Mouse (Mus musculus): ENCODE measurements at regions not wholly inside any gene's neighbourhood (a gene's known extent, or its start where the extent isn't known, plus 50 kb on each side); places are given as distances from the start of the nearest gene placed in this dataset.

- no peak for DNase-seq (ENCODE audit: low read depth, low spot score)
Observed at GRCm38 (mm10) chr9:24942943-24943342, 146.3 kb upstream of the Gm10181 start.

- DNase-seq (ENCODE audit: low read depth, low spot score), result no peak
Observed at GRCm38 (mm10) chr9:24943830-24944229, 145.4 kb upstream of the Gm10181 start.

DNA sequence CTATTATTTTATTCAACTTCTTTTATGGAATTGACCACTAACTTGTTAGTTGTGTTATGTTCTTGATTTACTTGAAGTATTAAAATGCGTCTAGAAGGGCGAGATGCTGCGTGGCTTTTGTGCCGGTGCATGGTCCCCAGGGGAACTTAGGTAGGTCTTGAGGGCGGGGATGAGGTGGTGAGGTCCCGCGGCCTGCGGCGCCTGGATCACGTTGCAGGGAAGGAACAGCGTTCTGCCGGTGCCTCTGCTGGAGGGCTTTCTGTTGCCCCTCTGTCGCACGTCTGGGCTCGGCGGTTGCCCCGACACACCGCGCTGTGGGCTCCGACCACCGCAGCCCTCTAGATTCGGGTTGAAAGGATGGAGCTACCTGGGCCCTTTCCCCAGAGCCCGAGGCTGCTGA is 136.7 kb upstream of the Gm10181 start:
- no peak for DNase-seq (ENCODE audit: low read depth, low spot score)

- no peak for DNase-seq (ENCODE audit: low read depth, low spot score)
Observed at GRCm38 (mm10) chr9:24955641-24956040, 133.6 kb upstream of the Gm10181 start.

DNA sequence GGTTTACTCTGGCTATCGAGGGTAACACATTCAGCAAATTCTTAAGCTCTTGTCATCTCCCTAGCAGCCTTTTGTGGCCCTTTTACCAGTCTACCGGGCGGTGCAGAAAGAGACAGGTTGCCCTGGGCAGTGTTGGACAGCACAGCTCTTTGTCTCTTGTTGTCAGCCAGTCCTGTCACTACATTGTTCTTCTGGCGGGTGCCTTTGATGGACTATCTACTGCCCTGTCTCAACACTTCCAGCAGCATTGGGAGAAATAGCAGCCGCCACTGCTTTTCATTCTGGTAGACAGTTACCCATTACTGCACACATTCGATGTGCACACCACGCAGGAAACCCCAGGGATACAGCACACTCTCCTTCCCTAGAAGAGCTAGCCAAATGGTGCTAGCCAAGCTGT is 132.7 kb upstream of the Gm10181 start:
- no peak for DNase-seq (ENCODE audit: low read depth, low spot score)

DNA sequence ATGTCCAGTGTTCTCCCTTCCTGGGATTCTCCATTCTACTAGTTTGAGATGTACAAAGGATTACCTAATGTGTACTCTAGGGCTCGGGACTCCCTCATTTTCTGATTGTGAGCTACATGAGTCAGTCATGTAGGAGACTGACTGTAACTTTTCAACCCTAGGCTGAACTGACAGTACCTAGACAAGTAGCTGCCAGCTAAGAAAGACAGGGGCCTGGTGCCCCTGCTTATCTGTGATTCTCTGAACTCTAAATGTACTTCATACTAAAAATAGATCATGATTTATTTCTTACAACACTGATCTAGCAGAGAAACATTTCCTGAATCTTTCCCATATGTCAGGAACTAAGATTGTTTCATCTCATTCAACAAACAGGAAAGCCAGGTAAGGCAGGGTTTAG is 125.9 kb upstream of the Gm10181 start:
- DNase-seq (ENCODE audit: low read depth, low spot score), result no peak

- DNase-seq (ENCODE audit: low read depth, low spot score), result no peak
Observed at GRCm38 (mm10) chr9:24967571-24967970, 121.7 kb upstream of the Gm10181 start.

- DNase-seq (ENCODE audit: low read depth, low spot score), result peak; percentile 35
Observed at GRCm38 (mm10) chr9:24974021-24974741, 115.0 kb upstream of the Gm10181 start.

DNA sequence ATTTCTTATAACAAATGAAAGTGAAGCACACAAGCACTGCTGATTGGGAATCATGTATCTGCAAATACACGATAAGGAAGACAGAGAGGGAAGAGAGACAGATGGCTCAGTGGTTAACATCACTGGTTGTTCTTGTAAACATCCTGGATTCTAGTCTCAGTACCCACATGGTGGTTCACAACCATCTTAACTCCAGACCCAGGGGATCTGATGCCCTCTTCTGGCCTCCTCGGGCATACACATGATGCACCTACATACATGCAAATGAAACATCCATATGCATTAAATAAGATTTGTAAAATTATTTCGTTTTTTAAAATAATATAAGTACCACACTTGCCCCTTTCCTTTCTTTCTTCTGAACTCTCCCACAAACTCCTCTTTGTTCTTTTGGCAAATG is 106.4 kb upstream of the Gm10181 start:
- no peak for DNase-seq (ENCODE audit: low read depth, low spot score)

DNA sequence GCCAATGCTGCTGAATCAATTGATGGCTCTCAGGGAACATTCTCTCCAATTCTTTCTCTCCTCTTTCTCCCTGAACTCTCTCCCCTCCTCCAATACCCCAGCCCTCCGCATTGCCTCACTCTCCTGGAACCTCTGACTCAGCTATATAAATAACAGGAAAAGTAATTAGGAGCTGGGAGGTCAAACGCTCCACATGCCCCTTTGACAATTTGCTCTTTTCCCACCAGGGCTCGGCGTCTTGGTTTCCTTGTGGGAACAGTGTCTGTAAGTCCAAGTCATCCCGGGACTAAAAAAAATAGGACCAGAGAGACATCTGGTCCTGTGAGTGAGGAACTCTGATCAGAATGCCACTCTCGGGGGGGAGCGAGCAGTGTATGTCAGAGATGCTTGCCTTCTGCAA is 94.7 kb upstream of the Gm10181 start:
- no peak for DNase-seq (ENCODE audit: low read depth, low spot score)

- no peak for DNase-seq (ENCODE audit: low read depth, low spot score)
Observed at GRCm38 (mm10) chr9:25021095-25021691, 68.0 kb upstream of the Gm10181 start.

- no peak for DNase-seq (ENCODE audit: low read depth, low spot score)
Observed at GRCm38 (mm10) chr9:25022439-25022838, 66.8 kb upstream of the Gm10181 start.

DNA sequence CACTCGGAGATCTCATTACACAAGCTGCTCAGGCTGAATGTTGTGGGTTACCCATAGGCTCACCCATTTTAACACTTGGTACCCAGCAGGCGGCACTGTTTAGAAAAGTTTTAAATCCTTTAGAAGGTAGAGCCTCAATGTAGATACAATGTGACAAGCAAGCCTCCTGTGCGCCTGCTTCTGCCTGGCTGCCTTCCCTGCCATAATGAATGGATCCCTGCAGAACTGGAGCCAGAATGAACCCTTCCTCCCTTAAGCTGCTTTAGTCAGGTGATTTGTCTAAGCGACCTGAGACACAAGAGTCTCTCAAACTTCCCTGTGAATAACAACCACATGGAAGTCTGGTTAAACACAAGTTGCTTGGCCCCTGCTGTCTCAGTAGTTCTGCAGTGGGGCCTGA is 64.7 kb upstream of the Gm10181 start:
- DNase-seq (ENCODE audit: low read depth, low spot score), result no peak

GRCm38 (mm10) chr9:25027581-25027980 is 61.6 kb upstream of the Gm10181 start:
- peak; percentile 75 for DNase-seq (ENCODE audit: low read depth, low spot score)

DNA sequence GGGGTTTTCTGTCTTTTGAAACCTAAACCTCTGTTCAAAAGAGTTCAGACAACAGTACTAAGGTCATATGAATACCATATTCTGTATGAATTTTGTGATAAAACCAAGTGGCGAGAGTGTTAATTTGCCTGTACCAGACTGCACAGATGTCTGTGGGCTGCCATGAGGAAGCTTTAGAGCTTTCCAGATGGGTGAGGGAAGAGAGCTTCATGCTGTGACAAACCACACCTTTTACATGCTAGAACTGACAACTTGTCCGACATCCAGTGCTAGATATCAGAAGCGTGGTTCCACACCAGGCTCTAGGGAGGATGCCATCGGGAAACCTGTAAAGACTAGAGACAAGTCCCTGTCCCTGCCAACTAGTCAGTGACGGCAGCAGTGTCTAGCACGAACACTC is 60.9 kb upstream of the Gm10181 start:
- no peak for DNase-seq (ENCODE audit: low read depth, low spot score)

DNA sequence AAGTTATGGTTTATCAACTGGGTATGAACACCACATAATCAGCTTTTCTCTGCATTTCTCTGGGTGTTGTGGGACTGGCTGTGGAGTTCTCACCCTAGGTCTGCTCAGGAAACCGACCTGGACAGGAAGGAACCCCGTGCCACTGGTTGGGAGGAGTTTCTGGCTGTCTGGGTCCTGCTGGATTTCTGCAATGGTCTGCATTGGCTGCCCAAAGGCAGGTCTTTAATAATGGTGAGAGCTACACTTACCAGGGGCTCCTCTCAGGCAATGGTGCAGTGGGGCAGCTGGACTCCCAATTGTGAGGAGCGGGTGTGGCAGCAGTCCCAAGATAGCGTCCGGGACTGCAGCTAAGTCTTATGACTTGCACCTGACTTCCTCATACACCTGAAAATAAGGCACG is 57.8 kb upstream of the Gm10181 start:
- DNase-seq (ENCODE audit: low read depth, low spot score), result no peak
